Mouse (Mus musculus): Measurements from ENCODE around the gene Tdrd7.
A peak's percentile ranks its signal among the peaks of the same experiment; 100 is the strongest.

GRCm38 (mm10) chr4:45941628-45942044 is 23.5 kb upstream of the Tdrd7 start:
- TF ChIP-seq CTCF (conservative IDR thresholded peaks at IDR 0.05; ENCODE audit: low read length) (peak; percentile 86), NANOG (IDR thresholded peaks at IDR 0.05; ENCODE audit: borderline replicate concordance, low read length) (no peak)

Measured in E14TG2a.4 (cell line).